Mouse (Mus musculus) T-helper 1 cell (primary cell): ENCODE measurements around the gene Apbb2.

Experiments used
- in situ Hi-C: fragments of 300-600 bp; cut with MboI, MseI; formaldehyde crosslinking; loops from one replicate; pipeline ENCODE4 v1.15.1; 2025; ENCODE audit warnings: high pct_unique_total_duplicates

Gene Apbb2

DNA sequence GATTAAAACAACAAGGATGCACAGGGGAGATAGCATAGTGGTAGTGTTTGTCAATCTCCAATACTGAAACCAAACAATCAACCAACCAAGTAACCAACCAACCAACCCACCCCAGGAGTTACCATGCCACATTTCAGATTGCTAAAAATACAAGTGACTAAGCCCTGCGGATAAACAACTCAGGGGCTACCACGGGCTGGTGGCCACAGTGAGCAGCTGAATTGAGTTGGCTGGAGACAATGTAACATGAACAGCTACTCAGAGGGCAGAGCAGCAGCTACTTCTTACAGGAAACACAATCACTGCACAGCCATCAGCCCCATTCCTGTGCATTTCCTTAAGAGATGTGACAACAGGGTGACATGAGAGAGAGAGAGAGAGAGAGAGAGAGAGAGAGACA, 274.4 kb downstream of the Apbb2 start:
- in situ Hi-C loops: no loop called here

DNA sequence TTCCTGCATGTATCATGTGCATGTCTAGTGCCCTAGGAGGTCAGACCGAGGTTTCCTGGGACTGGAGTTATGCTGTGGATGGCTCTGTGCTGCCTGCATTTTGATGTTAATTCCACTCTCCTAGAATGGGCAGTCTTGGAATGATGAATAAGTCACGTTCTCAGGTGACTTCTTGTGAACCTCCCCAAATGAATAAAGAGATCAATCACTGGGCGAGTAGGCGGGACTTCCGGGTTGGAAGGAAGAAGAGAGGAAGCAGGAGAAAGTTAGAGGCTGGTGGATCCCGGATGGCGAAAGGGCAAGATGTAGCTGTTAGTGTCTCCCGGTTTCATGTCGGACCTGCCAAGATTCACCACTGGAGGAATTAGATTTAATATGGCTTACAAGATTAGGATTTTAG, 276.3 kb downstream of the Apbb2 start:
- in situ Hi-C loops: no loop called here

DNA sequence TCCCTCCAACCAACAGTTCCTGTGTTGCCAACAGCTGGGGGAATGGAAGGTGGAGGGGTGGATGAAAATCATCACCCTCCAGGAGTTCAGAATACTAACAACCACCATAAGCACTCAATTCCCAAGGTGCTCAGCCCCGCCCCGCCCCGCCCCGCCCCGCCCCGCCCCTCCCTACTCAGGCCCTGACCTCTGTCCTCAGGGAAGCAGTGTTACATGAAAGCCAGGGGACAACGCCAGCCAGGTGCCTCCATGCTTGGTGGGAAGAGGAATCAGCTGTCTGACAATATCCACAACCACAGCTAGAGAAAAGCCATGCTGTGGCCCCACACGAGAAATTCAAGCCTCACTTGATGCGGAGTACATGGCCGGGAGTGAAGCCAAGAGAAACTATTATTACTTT, 276.7 kb downstream of the Apbb2 start:
- in situ Hi-C loops: no loop called here

DNA sequence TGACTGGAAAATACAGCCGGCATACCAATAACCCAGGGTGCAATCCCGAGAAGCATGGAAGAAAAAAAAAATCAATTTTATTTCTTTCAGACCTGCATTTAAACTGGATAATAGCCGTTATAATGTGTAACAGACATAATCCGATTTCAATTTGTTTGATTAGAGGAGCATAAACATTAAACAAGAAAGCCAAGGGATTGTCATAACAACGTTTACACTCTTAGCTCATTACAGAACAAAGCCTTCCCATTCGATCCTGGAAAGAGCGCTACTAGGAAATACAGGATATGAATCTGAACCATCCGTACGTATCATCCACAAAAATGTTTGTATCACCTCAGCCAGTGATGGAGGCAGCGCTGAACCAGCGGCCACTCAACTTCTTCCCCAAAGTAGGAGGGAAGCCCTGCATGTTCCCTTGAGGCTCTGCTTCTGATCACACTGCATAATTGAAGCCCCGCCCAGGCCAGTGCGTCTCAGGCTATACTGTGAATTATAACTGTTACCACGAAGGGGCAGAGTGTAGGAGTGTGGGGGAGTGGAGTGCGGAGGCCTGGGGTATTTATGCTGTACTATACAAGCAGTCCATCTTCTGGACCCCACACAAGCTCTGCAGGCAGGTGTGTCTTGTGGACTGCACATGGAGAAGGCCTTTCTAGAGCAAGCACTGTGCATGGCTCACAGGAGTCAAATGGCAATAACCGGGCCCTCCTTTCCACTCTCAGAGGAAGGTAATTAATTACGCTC, 278.1 kb downstream of the Apbb2 start:
- in situ Hi-C loops: no loop called here

DNA sequence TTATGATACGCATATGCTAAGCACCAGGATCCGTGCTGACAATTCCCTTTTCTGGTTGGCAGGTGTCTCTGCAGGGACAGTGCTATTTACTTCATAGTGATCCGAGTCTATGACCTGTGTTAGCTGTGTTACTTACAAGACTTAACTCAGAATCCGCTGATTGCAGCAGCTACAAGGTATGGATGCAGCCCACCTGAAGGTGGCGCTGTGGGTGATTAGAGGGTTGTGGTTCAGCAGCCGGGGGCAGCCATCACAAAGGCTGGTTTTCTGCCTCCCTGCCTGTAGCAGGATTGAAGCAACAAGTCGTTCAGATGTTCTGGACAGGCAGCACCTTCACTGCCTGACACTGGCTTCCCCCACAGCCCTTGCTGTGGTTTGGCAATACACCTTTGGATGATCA, 280.0 kb downstream of the Apbb2 start:
- in situ Hi-C loops: no loop called here

DNA sequence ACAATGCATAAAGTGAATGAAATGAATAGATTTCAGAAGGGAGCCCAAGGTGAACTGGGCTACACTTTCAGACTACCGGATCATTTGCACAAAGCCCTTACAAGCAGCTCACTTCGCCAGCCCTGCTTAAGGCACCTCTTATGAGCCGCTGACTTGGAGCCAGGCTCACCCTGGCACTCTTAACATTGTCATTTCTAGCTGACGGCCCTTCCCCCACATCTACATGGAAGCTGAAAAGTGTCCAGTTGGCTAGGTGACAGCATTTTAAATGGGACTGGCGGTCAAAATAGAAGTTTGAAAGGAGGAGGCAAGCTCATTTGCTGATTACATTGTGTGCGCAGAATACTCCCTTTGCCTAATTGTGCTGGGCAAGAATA, 280.6 kb downstream of the Apbb2 start:
- in situ Hi-C loops: no loop called here

DNA sequence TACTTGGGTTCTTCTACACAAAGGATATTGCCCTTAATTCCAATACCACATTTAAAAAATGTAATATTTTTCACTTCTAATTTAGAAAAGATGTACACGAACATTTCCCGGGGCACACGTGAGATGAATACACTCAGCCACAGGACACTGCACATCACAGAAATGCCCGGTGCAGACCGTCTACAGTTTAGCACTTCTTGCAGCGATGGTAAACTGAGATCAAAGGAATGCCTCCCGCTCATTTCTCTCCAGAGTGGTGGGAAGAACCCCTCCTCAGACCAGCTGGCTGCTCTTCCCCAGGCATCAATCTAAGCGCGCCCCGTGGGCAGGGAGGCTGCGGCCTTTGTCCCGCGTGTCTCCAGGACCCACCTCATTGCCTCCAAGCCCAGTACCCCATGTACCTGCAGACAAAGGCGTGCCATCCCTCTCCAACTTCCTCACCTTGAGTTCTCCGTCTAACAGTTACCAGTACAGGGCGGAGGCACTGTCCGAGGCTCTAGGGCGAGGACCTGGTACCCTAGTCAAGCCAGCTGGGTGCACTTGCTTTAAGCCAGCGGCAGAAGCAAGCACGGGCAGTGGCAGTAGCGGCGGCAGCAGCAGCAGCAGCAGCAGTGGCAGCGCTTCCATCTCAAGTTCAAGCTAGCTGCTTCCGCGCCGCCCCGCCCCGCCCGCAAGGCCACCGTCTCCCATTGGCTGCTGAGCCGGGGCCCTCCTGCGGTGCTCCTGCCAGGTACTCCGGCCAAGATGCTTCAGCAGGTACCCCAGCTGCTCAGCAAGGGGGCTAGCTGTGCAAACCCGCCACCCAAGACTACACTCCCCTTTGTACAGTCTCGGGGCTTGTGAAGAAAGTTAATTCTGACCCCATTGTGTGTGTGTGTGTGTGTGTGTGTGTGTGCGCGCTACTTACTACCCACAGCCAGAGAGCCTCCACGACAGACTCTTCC, 281.3 kb downstream of the Apbb2 start:
- in situ Hi-C loops: no loop called here

DNA sequence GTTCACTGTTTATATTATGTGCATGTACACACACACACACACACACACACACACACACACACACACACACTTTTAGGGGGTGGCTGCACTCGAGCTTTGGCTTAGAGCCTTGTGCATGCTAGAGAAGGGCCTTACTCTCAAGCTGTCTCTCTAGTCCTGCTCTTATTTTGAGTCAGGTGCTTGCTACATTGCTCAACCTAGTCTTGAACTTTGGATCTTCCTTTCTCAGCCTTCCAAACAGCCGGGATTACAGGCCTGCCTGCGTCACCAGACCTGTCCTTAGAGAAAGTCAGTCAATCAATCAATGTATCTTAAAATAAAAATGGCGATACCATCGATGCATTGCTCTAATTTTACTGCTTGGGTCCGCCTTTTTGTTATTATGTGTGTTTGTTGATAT, 287.8 kb downstream of the Apbb2 start:
- in situ Hi-C loops: no loop called here

DNA sequence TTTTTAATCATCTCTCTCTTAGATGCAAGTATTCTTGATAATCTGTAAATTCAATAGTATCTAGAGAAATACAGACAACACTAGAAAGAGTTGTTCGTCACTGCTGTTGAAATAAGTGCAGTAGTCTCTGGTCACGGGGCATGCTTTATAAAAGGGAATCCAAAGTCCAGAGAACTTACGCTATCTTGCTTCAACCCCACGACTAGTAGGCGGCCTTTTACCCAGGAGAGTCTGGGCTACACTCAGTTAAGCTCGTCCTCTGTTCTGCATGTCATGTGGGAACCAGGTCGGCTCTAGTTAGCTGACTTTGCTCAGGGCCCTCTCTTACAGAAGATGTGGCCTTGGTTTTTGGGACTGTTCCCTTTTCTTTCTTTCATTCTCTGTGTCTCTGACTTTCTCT, 289.8 kb downstream of the Apbb2 start:
- in situ Hi-C loops: no loop called here

DNA sequence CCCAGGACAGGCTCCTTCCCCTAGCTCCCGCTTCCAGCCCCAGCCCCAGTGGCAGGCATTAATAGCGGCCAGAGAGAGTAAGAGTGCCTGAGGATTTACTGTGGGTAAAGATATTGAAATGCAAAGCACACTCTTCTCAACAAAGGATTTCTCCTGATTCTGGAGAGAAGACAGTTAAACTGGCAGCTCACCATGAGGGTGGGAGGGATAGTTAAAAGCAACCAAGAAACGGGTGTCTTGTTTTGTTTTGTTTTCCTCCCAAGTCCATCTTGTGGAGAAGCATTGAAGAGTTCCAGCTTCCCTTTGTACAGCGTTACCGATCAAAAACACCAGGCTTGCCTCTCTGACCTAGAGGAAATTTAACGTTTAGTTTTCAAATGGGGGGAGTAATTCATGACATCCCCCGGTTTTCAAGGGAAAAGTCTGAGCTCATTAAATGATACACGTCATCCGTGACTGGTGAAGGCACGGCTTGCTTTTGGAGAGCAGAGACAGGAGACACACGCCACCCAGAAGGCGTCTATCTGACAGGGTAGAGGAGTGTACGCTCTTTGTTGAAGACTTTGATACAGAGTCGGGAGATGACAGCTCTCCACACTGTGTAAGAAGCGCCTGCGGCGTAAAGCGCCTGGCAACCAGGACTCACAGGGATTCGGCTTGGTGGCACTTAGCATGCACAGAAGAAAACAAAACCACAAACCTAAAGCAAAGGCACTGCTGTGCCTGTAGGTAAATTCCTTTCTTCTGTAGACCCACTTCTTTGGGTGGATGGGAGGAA, 290.4 kb downstream of the Apbb2 start:
- in situ Hi-C loops: no loop called here

DNA sequence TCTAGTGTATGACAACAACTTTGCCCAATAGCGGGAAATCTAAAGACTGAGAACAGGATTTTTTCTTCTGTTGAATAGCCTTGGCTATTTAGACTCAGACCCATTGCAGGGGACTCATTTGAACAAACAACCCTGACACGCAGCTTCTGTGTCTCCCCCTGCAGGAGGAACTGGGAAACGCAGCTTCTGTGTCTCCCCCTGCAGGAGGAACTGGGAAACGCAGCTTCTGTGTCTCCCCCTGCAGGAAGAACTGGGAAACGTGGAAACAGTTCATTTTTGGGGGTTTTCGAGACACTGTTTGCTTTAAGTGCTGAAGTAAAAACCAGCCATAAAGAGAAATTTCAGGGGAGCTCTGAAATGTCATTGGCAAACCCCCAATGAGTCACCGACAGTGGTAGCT, 292.2 kb downstream of the Apbb2 start:
- in situ Hi-C loops: no loop called here

DNA sequence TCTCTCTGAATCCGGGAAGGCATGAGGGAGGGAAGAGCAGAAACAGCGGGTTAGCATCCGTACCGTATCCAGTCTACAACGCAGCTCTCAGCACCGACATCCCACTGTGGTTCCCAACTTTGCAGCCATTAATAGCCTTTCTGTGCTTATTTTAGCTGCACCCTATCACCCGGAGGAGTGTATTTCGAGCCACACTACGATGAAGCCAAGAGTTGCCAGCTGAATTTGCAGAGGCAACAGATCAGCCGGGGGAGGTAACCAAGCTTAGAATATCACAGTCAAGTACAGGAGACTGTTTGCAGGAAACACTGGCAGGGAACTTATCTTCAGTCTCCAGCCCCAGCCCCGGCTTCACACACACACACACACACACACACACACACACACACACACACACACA, 295.0 kb downstream of the Apbb2 start:
- in situ Hi-C loops: no loop called here

DNA sequence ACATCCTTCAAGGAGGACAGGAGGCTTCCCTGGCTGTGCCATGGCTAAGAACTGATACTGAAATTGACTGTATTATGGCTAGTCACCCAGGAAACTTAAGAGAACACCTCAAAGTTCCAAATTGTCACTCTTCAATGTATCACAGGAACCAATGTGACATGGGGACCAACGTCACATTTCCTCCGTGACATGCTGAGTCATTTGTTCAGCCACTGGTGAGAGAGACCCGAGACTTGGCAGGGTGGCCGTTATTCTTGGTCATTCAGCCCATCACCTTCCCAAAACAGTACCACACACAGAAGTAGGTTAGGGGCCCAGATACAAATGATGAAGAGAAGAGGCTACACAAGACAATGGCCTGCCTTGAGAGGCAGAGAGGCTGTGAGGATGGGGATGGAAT, 295.5 kb downstream of the Apbb2 start:
- in situ Hi-C loops: no loop called here

DNA sequence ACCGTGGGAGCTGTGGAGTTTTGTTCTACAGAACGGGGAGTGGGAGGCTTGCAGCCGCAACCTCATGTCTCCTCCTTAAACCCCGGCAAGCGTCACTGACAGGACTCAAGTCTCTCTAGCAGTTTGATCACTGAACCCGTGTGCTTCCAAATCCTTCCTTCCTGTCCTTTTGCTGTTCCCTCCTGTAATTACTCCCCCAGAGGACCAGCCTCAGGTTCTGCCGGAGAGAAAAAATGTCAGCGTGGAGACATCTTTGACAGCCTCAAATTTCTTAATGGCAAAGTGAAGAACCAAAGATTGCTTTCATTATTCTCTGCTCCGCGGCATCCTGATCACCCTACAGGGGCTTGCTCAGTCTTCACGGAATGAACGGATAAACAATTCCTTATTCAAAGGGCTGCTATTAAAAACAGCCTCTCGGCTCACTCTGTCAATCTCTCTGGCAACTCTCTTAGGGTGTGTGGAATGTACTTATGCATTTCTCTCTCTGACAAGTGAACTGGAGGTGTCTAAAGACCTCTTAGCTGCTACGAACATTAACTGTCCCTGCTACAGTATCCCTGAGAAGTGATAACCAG, 298.7 kb downstream of the Apbb2 start:
- in situ Hi-C loops: no loop called here

DNA sequence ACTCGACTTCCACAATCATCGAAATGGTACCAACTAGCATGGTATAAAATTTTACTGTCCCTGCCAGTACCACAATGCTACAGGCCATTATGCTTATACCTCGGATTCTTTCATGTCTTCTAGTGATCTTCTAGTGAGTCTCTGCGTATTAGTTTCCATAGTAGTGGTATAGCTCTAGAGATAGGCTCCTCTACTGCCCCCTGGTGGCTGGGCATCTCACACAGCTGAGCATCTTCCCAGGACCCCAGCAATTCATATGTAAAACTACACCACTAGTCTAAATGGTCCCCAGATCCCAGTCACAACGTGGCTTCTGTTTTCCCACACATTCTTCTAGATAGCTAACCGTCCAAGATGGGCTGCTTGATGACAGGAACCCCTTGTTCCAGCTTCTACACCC, 299.2 kb downstream of the Apbb2 start:
- in situ Hi-C loops: no loop called here

DNA sequence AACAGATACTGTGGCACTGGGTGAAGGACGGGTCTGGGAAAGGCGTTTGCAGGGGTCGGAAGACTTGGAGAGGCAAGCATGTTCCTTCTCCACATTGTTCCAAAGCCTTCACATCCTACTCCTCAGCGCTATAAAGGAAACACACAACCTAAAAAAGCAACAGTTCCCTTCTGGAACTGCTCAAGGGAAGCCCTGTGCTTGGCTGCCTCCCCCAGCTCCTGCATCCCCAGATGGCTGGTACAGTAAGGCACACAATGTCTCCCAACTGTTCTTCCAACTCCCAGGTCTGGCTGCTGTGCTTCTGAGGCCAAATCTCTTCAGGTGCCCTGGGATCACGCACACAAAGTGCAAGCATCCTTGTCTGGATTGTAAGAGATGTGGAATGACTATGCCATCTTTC, 302.8 kb downstream of the Apbb2 start:
- in situ Hi-C loops: no loop called here

DNA sequence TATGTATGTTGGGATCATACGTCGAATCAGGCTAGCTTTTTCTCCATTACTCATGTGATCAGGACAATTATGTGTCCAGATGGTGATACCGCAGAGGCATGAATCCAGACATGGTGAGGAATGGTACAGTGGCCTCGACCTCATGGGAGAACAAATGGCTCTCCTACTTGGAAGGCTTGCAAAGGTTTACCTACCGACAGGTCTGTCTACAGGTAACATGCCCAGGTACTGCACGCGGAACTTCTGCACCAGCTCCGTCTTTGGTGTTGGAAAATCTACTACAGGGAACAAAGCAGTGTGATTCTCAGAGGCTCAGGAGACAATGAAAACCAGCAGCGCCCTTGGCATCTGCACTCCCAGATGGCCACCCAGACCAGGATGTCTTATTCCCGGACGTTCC, 307.8 kb downstream of the Apbb2 start:
- in situ Hi-C loops: no loop called here

DNA sequence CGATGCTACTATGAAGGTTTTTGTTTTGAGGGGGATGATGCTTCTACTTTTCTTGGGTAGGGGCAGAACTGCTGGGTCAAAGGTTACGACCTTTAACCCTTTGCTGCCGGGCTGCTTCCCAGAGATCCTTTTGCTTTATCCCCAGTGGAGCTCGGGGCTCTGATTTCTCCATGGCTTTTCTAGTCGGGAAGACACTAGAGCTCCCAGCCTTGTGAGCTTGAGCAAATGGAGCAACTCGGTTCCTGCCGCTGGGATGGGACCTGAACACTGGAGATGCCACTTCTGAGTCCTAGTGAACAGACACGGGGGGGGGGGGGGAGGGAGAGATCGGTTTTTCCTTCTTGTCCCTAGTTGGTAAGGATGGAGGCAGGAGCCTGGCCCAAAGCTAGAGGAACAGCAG, 308.3 kb downstream of the Apbb2 start:
- in situ Hi-C loops: no loop called here

DNA sequence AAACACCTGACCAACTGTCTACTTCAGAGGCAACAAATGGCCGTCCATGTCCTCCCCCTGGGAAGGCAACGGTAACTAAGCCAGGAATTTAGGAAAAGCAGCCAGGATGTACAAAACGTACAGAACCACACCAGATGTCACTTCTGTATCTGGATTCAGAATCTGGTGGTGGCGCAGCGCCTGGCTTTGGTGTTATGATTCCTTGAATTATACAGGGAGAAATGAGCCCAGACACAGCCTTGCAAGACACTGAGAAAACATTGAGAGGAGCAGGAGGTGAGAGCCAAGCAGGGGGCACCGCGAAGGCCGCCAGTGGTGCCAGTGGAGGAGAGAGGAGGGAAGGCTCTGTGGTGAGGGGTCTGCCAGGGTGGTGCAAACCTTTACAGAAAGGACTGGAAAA, 313.1 kb downstream of the Apbb2 start:
- in situ Hi-C loops: no loop called here

DNA sequence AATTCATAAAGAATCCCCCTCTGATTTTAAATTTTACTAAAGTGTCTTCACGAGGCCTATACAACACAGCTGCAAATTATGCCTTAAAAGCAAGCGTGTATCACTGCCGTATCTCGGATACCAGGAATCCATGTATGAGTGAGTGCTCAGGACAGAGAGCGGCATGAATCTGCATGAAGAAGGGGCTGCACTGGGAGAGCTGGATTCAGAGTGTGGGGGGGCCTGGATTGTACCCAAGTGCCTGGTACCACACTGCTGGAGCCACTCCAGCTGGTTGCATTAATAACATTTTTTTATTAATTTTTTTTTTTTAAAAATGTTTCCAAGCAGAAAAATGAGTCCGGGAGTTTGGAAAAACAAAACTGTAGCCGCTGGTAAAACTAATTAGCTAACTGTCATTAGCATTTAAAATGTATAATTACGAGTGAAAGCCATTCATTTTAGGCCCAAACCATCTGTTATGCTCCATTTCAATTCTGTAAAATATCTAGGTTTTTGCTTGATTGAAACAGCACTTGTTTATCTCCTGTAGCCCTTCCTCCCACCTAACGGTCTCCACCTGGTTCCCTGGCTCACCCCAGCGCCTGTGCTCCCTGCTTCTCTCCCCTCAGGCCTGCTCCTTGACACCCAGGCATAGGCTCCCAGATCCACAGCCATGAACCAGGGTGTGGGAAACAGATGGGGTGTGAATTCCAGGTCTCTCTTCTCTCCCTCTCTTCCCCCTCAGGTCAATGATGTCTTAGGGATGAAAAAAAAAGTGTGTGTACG, 314.1 kb downstream of the Apbb2 start:
- in situ Hi-C loops: no loop called here

DNA sequence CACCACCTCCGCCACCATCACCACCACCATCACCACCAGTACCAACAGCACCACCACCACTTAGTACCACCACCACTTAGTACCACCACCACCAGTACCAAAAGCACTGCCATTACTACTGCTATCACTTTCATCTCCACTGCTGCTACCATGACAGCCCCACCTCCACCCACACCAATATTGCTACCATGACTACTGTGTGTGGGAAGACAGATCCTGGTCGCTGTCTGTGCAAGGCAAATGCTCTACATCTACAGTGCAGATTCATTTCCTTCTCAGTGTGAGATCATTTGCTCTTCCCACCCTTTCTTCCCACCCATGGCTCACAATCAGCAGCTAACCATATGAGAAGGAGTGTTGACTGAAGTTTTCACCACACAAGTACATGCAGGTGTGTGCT, 315.7 kb downstream of the Apbb2 start:
- in situ Hi-C loops: no loop called here
